Mouse (Mus musculus): Measurements from ENCODE around the gene Midn.

Midn gene

GRCm38 (mm10) chr10:80144864-80145838, 2.9 kb upstream of the Midn start:
- DNase-seq, result peak; percentile 80 to 81

GRCm38 (mm10) chr10:80145896-80146295, 2.2 kb upstream of the Midn start:
- peak; percentile 83 to 89 for DNase-seq

- peak in 1 of 2 experiments; percentile 29 for DNase-seq
These were observed 1.5 kb upstream of the Midn start for GRCm38 (mm10) chr10:80146568-80147011.

- no peak for DNase-seq
These were observed 840 bp upstream of the Midn start for GRCm38 (mm10) chr10:80147146-80147718.

GRCm38 (mm10) chr10:80148610-80149290, 678 bp downstream of the Midn start:
- DNase-seq, result peak; percentile 93 to 95

GRCm38 (mm10) chr10:80149291-80150225, 1.5 kb downstream of the Midn start:
- DNase-seq, result peak; percentile 98 to 99

GRCm38 (mm10) chr10:80150226-80151210, 2.4 kb downstream of the Midn start:
- DNase-seq, result peak; percentile 55 to 56

GRCm38 (mm10) chr10:80151211-80152034, 3.4 kb downstream of the Midn start:
- DNase-seq, result peak; percentile 83 to 89

- DNase-seq, result peak; percentile 78 to 85
These were observed 4.2 kb downstream of the Midn start for GRCm38 (mm10) chr10:80152071-80152872.

- peak; percentile 66 for DNase-seq
These were observed 4.8 kb downstream of the Midn start for GRCm38 (mm10) chr10:80152873-80153260.

- no peak for DNase-seq
These were observed 5.6 kb downstream of the Midn start for GRCm38 (mm10) chr10:80153713-80154112.

- no peak for DNase-seq
These were observed 6.3 kb downstream of the Midn start for GRCm38 (mm10) chr10:80154384-80154783.

- no peak for DNase-seq
These were observed 7.2 kb downstream of the Midn start for GRCm38 (mm10) chr10:80155277-80155676.

GRCm38 (mm10) chr10:80156002-80156751, 8.1 kb downstream of the Midn start:
- DNase-seq, result no peak

- DNase-seq, result peak; percentile 70 to 72
These were observed 8.6 kb downstream of the Midn start for GRCm38 (mm10) chr10:80156752-80157053.

GRCm38 (mm10) chr10:80157141-80157929, 9.3 kb downstream of the Midn start:
- no peak for DNase-seq

GRCm38 (mm10) chr10:80158307-80158986, 10.4 kb downstream of the Midn start:
- peak; percentile 89 to 92 for DNase-seq

Data from lung, adult 18-20 months (tissue).